Mouse (Mus musculus): ENCODE data around the gene Tmem255b. TPM values are rescaled to one million over a fixed set of nuclear protein-coding genes. Genes with fewer than 3 reads are reported as not detected.

The Tmem255b gene
- polyA plus RNA-seq (2012; rRNA removed): 8.4 and 9.7 TPM in 2 replicates

GRCm38 (mm10) chr8:13434889-13435288 is at the start of gene Tmem255b:
Tmem255b (plus strand) TSS chr8:13435189.

GRCm38 (mm10) chr8:13396725-13397124 is 38.3 kb upstream of the Tmem255b start, which contains the start of gene Atp4b:
Atp4b (minus strand) TSS chr8:13396825.

GRCm38 (mm10) chr8:13404666-13405131 is 30.3 kb upstream of the Tmem255b start, which contains the start of gene Grk1:
Grk1 (plus strand) TSS chr8:13405081.

GRCm38 (mm10) chr8:13493858-13494631 is 59.1 kb downstream of the Tmem255b start, which contains the start of gene Gas6:
Gas6 (minus strand) TSS chr8:13494490.

Other genes with a start within 250 kb of the Tmem255b start
- gene Grtp1, start 234.6 kb upstream of the Tmem255b start, polyA plus RNA-seq (2012; rRNA removed): 11.9 and 12.2 TPM in 2 replicates
- 0.37 and 0.47 TPM in 2 replicates for gene Adprhl1, start 181.0 kb upstream of the Tmem255b start, polyA plus RNA-seq (2012; rRNA removed)
- gene Dcun1d2, start 147.1 kb upstream of the Tmem255b start, polyA plus RNA-seq (2012; rRNA removed): 8.1 and 8.3 TPM in 2 replicates
- gene Tmco3, start 147.0 kb upstream of the Tmem255b start, polyA plus RNA-seq (2012; rRNA removed): 27.8 and 32.6 TPM in 2 replicates
- gene Tfdp1, start 96.4 kb upstream of the Tmem255b start, polyA plus RNA-seq (2012; rRNA removed): 8.0 and 11.2 TPM in 2 replicates
- gene Atp4b, start 38.4 kb upstream of the Tmem255b start, polyA plus RNA-seq (2012; rRNA removed): 1,406 and 2,359 TPM in 2 replicates
- 0.03 TPM in 1 of 2 replicates, not detected in the other for gene Grk1, start 30.1 kb upstream of the Tmem255b start, polyA plus RNA-seq (2012; rRNA removed)
- gene Gas6, start 59.3 kb downstream of the Tmem255b start, polyA plus RNA-seq (2012; rRNA removed): 137 and 204 TPM in 2 replicates
- gene 1700029H14Rik, start 127.3 kb downstream of the Tmem255b start, polyA plus RNA-seq (2012; rRNA removed): not detected in 2 replicates
- 6.4 TPM in 2 replicates for gene Rasa3, start 242.4 kb downstream of the Tmem255b start, polyA plus RNA-seq (2012; rRNA removed)